Mouse (Mus musculus): ENCODE results near the gene Olfr450. TPM values are rescaled to one million over a fixed set of nuclear protein-coding genes. Genes with fewer than 3 reads are reported as not detected.

Olfr450 gene
- polyA plus RNA-seq, 1 experiment from 2014 or later, result not detected

Other genes with a start within 250 kb of the Olfr450 start
- gene Tcaf3, start 214.2 kb upstream of the Olfr450 start, polyA plus RNA-seq (2014; fragmentation: Nextera tagmentation; extraction: Ambion mirVana), result not detected in 2 replicates
- 0.78 and 0.91 TPM in 2 replicates for gene Tcaf2, start 166.7 kb upstream of the Olfr450 start, polyA plus RNA-seq (2014; fragmentation: Nextera tagmentation; extraction: Ambion mirVana)
- gene Tcaf1, start 101.9 kb upstream of the Olfr450 start, polyA plus RNA-seq (2014; fragmentation: Nextera tagmentation; extraction: Ambion mirVana), result 224 and 238 TPM in 2 replicates
- not detected in 2 replicates for gene Olfr453, start 72.6 kb upstream of the Olfr450 start, polyA plus RNA-seq (2014; fragmentation: Nextera tagmentation; extraction: Ambion mirVana)
- not detected in 2 replicates for gene Olfr38, start 55.5 kb upstream of the Olfr450 start, polyA plus RNA-seq (2014; fragmentation: Nextera tagmentation; extraction: Ambion mirVana)
- not detected in 2 replicates for gene Olfr452, start 26.8 kb upstream of the Olfr450 start, polyA plus RNA-seq (2014; fragmentation: Nextera tagmentation; extraction: Ambion mirVana)
- gene Olfr449, start 22.4 kb downstream of the Olfr450 start, polyA plus RNA-seq (2014; fragmentation: Nextera tagmentation; extraction: Ambion mirVana), result not detected in 2 replicates
- gene Olfr448, start 78.5 kb downstream of the Olfr450 start, polyA plus RNA-seq (2014; fragmentation: Nextera tagmentation; extraction: Ambion mirVana), result not detected in 2 replicates
- gene Olfr447, start 96.9 kb downstream of the Olfr450 start, polyA plus RNA-seq (2014; fragmentation: Nextera tagmentation; extraction: Ambion mirVana), result not detected in 2 replicates
- not detected in 2 replicates for gene Olfr446, start 109.4 kb downstream of the Olfr450 start, polyA plus RNA-seq (2014; fragmentation: Nextera tagmentation; extraction: Ambion mirVana)
- gene Olfr444, start 137.1 kb downstream of the Olfr450 start, polyA plus RNA-seq (2014; fragmentation: Nextera tagmentation; extraction: Ambion mirVana), result not detected in 2 replicates